Mouse (Mus musculus) lung, adult 10 weeks (tissue): ENCODE results near the gene Gm13288. TPM values are rescaled to one million over a fixed set of nuclear protein-coding genes. Genes with fewer than 3 reads are reported as not detected.

Source experiments
- polyA plus RNA-seq: library from polyadenylated mRNA; stranded (reverse); fragments of 350-450 nt; fragmentation: Illumina TruSeq; extraction: RNeasy Lipid Tissue Mini Kit (QIAGEN cat#74804); gene quantifications from one replicate; pipeline ENCODE4 v1.2.3, GENCODE M21; 2014; ENCODE audit warnings: low read depth, low replicate concordance; ENCODE audit not compliant: insufficient read depth

The Gm13288 gene
- polyA plus RNA-seq, 1 experiment from 2014 or later, result not detected

Other genes with a start within 250 kb of the Gm13288 start
- not detected for gene Ifna15, start 247.3 kb upstream of the Gm13288 start, polyA plus RNA-seq
- not detected for gene Ifna14, start 233.7 kb upstream of the Gm13288 start, polyA plus RNA-seq
- gene Ifna9, start 213.1 kb upstream of the Gm13288 start, polyA plus RNA-seq, result not detected
- not detected for gene Ifna12, start 202.2 kb upstream of the Gm13288 start, polyA plus RNA-seq
- gene C87499, start 171.1 kb upstream of the Gm13288 start, polyA plus RNA-seq, result not detected
- gene Ifna13, start 161.1 kb upstream of the Gm13288 start, polyA plus RNA-seq, result not detected
- not detected for gene Ifna16, start 128.6 kb upstream of the Gm13288 start, polyA plus RNA-seq
- not detected for gene Ifna2, start 121.6 kb upstream of the Gm13288 start, polyA plus RNA-seq
- not detected for gene Ifnab, start 114.2 kb upstream of the Gm13288 start, polyA plus RNA-seq
- not detected for gene Gm26566, start 83.7 kb upstream of the Gm13288 start, polyA plus RNA-seq
- 30.6 TPM for gene Klhl9, start 83.1 kb upstream of the Gm13288 start, polyA plus RNA-seq
- gene Gm13271, start 50.7 kb upstream of the Gm13288 start, polyA plus RNA-seq, result not detected
- not detected for gene Gm13283, start 45.4 kb upstream of the Gm13288 start, polyA plus RNA-seq
- not detected for gene Gm13290, start 31.7 kb upstream of the Gm13288 start, polyA plus RNA-seq
- gene Gm13289, start 28.6 kb upstream of the Gm13288 start, polyA plus RNA-seq, result not detected
- not detected for gene Gm13272, start 25.7 kb upstream of the Gm13288 start, polyA plus RNA-seq
- not detected for gene Ifnz, start 23.4 kb upstream of the Gm13288 start, polyA plus RNA-seq
- gene Gm13276, start 19.8 kb upstream of the Gm13288 start, polyA plus RNA-seq, result not detected
- not detected for gene Gm13277, start 16.9 kb upstream of the Gm13288 start, polyA plus RNA-seq
- not detected for gene Gm13278, start 14.0 kb upstream of the Gm13288 start, polyA plus RNA-seq
- not detected for gene Gm13275, start 11.0 kb upstream of the Gm13288 start, polyA plus RNA-seq
- gene Gm13279, start 8.1 kb upstream of the Gm13288 start, polyA plus RNA-seq, result not detected
- not detected for gene Gm13285, start 5.9 kb upstream of the Gm13288 start, polyA plus RNA-seq
- gene Gm13287, start 2.3 kb upstream of the Gm13288 start, polyA plus RNA-seq, result not detected
- gene Ifna7, start 10.7 kb downstream of the Gm13288 start, polyA plus RNA-seq, result not detected
- gene Ifna11, start 14.4 kb downstream of the Gm13288 start, polyA plus RNA-seq, result not detected
- gene Ifna6, start 21.9 kb downstream of the Gm13288 start, polyA plus RNA-seq, result not detected
- not detected for gene Ifna5, start 30.0 kb downstream of the Gm13288 start, polyA plus RNA-seq
- not detected for gene Ifna4, start 36.3 kb downstream of the Gm13288 start, polyA plus RNA-seq
- gene Ifna1, start 44.6 kb downstream of the Gm13288 start, polyA plus RNA-seq, result not detected
- gene Ifne, start 74.7 kb downstream of the Gm13288 start, polyA plus RNA-seq, result not detected